Mouse (Mus musculus): ENCODE results near the gene Gm11563. TPM values are rescaled to one million over a fixed set of nuclear protein-coding genes. Genes with fewer than 3 reads are reported as not detected.
"Not testable (repeated sequence)": the region's sequence is repeated elsewhere in the genome, so short reads cannot be mapped to it uniquely, and the experiment has no call there.

Gene Gm11563
- polyA plus RNA-seq (2015; fragmentation: Nextera tagmentation; extraction: Ambion mirVana) = not detected in 2 replicates

DNA sequence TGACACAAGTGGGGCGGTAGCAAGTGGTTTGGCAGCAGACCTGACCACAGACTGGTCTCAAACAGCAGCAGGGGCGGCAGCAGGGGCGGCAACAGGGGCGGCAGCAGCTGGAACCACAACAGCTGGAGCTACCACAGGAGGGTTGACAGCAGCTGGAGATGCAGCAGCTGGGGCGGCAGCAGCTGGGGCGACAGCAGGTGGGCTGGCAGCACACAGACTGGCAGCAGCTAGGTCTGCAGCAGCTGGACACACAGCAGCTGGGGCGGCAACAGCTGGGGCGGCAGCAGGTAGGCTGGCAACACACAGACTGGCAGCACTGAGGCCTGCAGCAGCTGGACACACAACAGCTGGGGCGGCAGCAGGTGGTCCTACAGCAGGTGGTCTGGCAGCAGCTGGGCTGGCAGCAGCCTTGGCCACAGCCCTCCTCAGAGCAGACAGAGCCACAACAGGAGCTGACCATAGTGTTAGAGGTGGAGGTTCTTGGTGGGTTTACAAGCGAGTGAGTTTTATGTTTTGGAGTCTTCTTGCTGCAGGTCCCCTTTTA lies at the start of gene Gm11563:
TSS of gene Gm11563 (minus strand) at position 494 of the 544 bp plus-strand sequence.
- H3K4me1 ChIP-seq; H3K9me3 ChIP-seq (replicated peaks); H3K4me3 ChIP-seq; ATAC-seq; H3K27ac ChIP-seq; H3K27me3 ChIP-seq; H3K4me2 ChIP-seq; H3K9ac ChIP-seq; H3K36me3 ChIP-seq (ENCODE audit: poor library complexity, severe bottlenecking): not testable (repeated sequence)
- 68% methylated on average over 10 of the region's 10 CpGs for WGBS

DNA sequence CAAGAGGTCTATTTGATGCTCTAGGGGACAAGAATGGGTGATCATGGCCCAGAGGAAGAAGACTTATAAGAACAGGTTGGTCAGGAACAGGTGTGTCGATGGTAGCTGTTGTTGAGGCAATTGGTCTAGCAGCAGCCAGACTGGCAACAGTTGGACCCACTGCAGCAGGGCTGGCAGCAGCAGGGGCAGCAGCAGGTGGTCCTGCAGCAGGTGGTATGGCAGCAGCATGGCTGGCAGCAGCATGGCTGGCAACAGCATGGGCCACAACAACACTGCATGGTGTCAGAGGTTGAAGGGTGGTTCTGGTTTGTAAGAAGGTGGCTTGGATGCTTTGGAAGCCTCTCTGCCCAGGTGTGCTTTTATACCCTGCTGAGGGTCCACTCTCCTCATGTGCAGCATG lies 31.7 kb upstream of the Gm11563 start, which contains the start of gene Gm14190:
TSS of gene Gm14190 (minus strand) at position 278 of the 400 bp plus-strand sequence.
- Histone ChIP-seq H3K36me3 (ENCODE audit: poor library complexity, severe bottlenecking) (no peaks in the 10 kb centered on the region), H3K4me2 (no peak within 1 kb of the TSS), H3K4me1 (no peaks in the 10 kb centered on the region), H3K4me3 (no peak within 1 kb of the TSS), H3K27me3 (no peaks in the 10 kb centered on the region), H3K27ac (no peak within 1 kb of the TSS), H3K9ac (no peak within 1 kb of the TSS), H3K9me3 (replicated peaks) (no peaks in the 10 kb centered on the region)
- 95% methylated on average over 1 of the region's 1 CpGs for WGBS
- ATAC-seq = no peak

DNA sequence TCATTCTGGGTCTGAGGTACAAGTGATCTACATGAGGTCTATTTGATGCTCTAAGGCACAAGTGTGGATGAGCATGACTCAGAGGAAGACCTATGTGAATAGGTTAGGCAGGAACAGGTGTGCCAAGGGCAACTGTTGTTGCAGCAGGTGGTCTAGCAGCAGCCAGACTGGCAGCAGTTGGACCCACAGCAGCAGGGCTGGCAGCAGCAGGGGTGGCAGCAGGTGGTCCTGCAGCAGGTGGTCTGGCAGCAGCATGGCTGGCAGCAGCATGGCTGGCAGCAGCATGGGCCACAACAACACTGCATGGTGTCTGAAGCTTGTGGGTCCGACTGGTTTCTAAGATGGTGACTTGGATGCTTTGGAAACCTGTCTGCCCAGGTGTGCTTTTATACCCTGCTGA lies 26.5 kb upstream of the Gm11563 start:
- H3K27ac ChIP-seq; H3K27me3 ChIP-seq; H3K9ac ChIP-seq; H3K36me3 ChIP-seq (ENCODE audit: poor library complexity, severe bottlenecking); ATAC-seq; H3K4me1 ChIP-seq; H3K4me2 ChIP-seq; H3K9me3 ChIP-seq (replicated peaks); H3K4me3 ChIP-seq: not testable (repeated sequence)
- 86% methylated on average over 1 of the region's 1 CpGs for WGBS

DNA sequence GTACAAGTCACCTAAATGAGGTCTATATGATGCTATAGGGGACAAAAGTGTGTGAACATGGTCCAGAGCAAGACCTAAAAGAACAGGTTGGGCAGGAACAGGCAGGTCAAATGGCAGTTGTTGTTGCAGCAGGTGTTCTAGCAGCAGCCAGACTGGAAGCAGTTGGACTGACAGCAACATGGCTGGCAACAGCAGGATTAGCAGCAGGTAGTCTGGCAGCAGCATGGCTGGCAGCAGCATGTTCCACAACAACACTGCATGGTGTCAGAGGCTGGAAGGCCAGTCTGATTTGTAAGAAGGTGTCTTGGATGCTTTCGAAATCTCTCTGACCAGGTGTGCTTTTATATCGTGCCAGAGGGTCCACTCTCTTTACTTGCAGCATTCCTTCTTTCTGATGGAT lies 24.7 kb upstream of the Gm11563 start:
- Histone ChIP-seq H3K36me3 (ENCODE audit: poor library complexity, severe bottlenecking) (no peaks in the 10 kb centered on the region), H3K4me2 (no peak overlapping the region), H3K27me3 (no peaks in the 10 kb centered on the region), H3K4me1 (no peaks in the 10 kb centered on the region), H3K4me3 (no peak overlapping the region), H3K9ac (no peak overlapping the region), H3K27ac (no peak overlapping the region), H3K9me3 (replicated peaks) (no peaks in the 10 kb centered on the region)
- ATAC-seq = no peak
- WGBS = 83% methylated on average over 2 of the region's 2 CpGs

DNA sequence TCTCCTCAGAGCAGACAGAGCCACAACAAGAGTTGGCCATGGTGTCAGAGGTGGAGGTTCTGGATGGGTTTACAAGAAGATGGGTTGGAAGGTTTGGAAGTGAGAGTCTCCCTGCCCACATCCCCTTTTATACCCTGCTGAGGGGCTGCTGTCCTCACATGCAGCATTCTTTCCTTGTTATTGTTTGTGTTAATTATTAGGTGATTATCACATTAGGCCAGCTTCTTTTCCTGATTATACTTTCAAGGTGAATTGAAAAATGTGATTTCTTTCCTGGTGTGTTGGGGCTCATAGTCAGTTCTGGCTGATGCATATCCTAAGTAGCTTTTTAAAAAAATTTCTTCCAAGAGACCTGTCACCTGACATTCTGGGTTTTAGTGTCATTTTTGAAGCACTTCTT lies 7.1 kb upstream of the Gm11563 start, which contains the start of gene Krtap4-6:
TSS of gene Krtap4-6 (minus strand) at position 101 of the 400 bp plus-strand sequence.
- H3K4me1 ChIP-seq = no peaks in the 10 kb centered on the region
- no peaks in the 10 kb centered on the region for H3K36me3 ChIP-seq (ENCODE audit: poor library complexity, severe bottlenecking)
- no peak within 1 kb of the TSS for H3K9ac ChIP-seq
- no peak within 1 kb of the TSS for H3K4me3 ChIP-seq
- no peak within 1 kb of the TSS for H3K27ac ChIP-seq
- no peaks in the 10 kb centered on the region for H3K9me3 ChIP-seq (replicated peaks)
- no peak within 1 kb of the TSS for H3K4me2 ChIP-seq
- ATAC-seq = no peak
- H3K27me3 ChIP-seq = no peaks in the 10 kb centered on the region

DNA sequence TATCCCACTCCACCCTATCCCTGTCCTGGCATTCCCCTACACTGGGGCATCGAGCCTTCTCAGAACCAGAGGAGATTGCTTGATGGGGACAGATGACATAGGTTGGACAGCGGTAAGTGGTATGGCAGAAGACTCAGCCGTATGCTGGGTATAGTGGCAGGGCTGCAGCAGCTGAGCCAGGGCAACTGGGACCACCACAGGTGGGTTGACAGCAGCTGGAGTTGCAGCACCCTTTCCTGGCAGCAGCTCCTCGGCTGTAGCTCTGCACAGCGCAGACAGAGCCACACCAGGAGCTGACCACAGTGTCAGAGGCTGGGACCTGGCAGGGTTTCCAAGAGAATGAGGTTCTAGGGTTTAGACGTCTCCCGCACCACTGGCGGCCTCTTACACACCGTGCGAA lies 4.0 kb upstream of the Gm11563 start:
- H3K4me1 ChIP-seq = no peaks in the 10 kb centered on the region
- no peak overlapping the region for H3K4me2 ChIP-seq
- no peaks in the 10 kb centered on the region for H3K27me3 ChIP-seq
- 93% methylated on average over 10 of the region's 10 CpGs for WGBS
- no peak for ATAC-seq
- H3K4me3 ChIP-seq = no peak overlapping the region
- H3K36me3 ChIP-seq (ENCODE audit: poor library complexity, severe bottlenecking) = no peaks in the 10 kb centered on the region
- H3K27ac ChIP-seq = no peak overlapping the region
- H3K9me3 ChIP-seq (replicated peaks) = no peaks in the 10 kb centered on the region
- H3K9ac ChIP-seq = no peak overlapping the region

DNA sequence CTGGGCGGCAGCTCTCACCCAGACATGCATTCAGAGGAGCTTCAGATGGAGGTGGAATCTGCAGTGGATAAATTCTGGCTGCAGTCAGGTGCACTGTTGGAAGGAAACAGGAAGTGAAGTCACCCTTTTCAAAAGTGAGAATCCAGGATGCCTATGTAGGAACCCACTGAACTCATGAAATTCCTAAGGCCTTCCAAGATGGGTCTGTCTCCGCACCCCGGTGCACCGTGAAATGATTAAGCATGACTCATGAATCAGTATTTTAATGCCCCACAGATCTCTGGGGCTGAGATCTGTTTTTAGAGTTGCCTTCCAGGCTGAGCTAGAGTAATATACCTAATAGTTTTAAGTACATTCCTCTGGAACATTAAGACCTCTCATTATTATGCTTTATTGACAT lies 496 bp upstream of the Gm11563 start:
- no peaks in the 10 kb centered on the region for H3K27me3 ChIP-seq
- H3K27ac ChIP-seq = no peak overlapping the region
- no peaks in the 10 kb centered on the region for H3K36me3 ChIP-seq (ENCODE audit: poor library complexity, severe bottlenecking)
- ATAC-seq = no peak
- no peak overlapping the region for H3K4me2 ChIP-seq
- no peaks in the 10 kb centered on the region for H3K4me1 ChIP-seq
- H3K4me3 ChIP-seq = no peak overlapping the region
- H3K9ac ChIP-seq = no peak overlapping the region
- WGBS = 89% methylated on average over 4 of the region's 4 CpGs
- no peaks in the 10 kb centered on the region for H3K9me3 ChIP-seq (replicated peaks)

DNA sequence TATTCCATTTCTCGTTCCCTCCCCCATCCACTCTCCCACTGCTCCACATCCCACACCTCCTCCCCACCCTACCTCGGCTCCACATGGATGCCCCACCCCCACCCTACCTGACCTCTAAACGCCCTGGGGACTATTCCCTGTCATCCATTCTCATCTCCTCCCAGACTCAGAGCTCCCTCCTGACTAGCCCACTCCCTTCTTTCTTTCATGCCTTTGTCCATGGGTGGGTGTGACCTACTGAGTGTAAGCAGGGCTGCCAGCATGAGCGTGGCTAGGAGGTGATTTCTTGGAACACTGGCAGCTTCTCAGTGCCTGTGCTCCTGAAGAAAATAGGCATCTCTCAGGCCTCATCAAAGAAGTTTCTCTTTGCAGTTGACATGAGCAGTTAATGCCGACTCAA lies 1.7 kb downstream of the Gm11563 start:
- Histone ChIP-seq H3K9me3 (replicated peaks) (no peaks in the 10 kb centered on the region), H3K4me3 (no peak overlapping the region), H3K27me3 (no peaks in the 10 kb centered on the region), H3K4me1 (no peaks in the 10 kb centered on the region), H3K4me2 (no peak overlapping the region), H3K27ac (no peak overlapping the region), H3K36me3 (ENCODE audit: poor library complexity, severe bottlenecking) (no peaks in the 10 kb centered on the region), H3K9ac (no peak overlapping the region)
- WGBS = 47% methylated on average over 5 of the region's 5 CpGs
- no peak for ATAC-seq

DNA sequence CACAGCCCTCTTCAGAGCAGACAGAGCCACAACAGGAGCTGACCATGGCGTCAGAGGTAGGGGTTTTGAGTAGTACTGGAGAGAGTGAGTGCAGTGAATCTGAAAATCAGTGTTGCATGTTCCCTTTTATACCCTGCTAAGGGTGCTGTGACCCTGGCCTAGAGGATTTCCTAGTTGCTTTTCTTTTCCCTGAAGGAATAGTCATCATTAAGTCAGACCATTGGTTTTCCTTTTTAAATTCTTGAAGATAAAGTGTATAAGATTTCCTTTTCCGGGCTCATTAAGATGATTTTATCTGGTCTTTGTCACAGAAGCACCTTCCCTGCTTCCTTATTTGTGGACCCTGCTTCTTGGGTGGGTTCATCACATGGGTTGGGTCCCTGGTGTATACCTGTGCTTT lies 8.6 kb downstream of the Gm11563 start, which contains the start of gene Gm11555:
TSS of gene Gm11555 (minus strand) at position 101 of the 400 bp plus-strand sequence.
- Histone ChIP-seq H3K36me3 (ENCODE audit: poor library complexity, severe bottlenecking) (no peaks in the 10 kb centered on the region), H3K4me2 (no peak within 1 kb of the TSS), H3K9me3 (replicated peaks) (no peaks in the 10 kb centered on the region), H3K9ac (no peak within 1 kb of the TSS), H3K4me1 (no peaks in the 10 kb centered on the region), H3K27me3 (no peaks in the 10 kb centered on the region), H3K27ac (no peak within 1 kb of the TSS), H3K4me3 (no peak within 1 kb of the TSS)
- no peak for ATAC-seq
- WGBS = 88% methylated on average over 2 of the region's 2 CpGs

DNA sequence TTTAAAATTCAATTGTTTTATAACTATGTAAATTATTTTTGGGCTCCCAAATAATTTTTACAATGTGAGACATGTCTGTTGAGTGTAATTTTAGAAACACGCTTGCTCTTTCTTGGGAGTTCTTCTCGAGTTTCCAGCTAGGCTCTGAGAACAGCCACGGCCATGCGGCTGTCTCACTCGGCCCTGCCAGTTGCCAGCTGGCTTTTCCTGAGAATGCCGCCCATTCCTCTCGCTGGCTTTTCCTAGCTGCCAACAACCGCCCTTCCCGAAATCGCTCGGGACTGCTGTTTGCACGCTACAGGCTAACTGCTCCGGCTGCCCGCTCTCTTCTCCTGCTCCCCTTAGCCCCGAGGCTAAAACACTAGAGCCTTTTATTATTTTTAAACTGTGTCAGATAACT lies 12.3 kb downstream of the Gm11563 start:
- H3K9ac ChIP-seq = no peak overlapping the region
- no peaks in the 10 kb centered on the region for H3K36me3 ChIP-seq (ENCODE audit: poor library complexity, severe bottlenecking)
- 89% methylated on average over 15 of the region's 15 CpGs for WGBS
- no peak for ATAC-seq
- no peaks in the 10 kb centered on the region for H3K4me1 ChIP-seq
- no peaks in the 10 kb centered on the region for H3K9me3 ChIP-seq (replicated peaks)
- no peaks in the 10 kb centered on the region for H3K27me3 ChIP-seq
- H3K27ac ChIP-seq = no peak overlapping the region
- no peak overlapping the region for H3K4me3 ChIP-seq
- no peak overlapping the region for H3K4me2 ChIP-seq

DNA sequence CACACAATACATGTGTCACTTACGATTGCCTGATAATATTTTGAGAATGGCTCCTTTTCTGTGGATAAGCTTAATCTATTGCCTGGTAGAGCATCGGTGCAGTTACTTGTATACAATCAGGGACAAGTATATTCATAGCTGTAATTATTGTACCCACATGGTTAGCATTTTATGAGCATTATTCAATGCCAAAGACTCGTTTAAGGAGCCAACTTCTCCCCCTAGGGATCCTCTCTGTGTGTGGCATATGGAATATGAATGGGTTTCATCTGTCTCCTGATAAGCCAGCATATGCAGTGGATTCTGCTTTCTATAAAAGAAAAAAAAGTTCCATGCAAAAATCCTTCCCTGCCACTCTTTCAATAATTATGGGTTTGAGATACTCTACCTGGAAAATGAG lies 14.4 kb downstream of the Gm11563 start:
- Histone ChIP-seq H3K4me2 (no peak overlapping the region), H3K36me3 (ENCODE audit: poor library complexity, severe bottlenecking) (no peaks in the 10 kb centered on the region), H3K9ac (no peak overlapping the region), H3K9me3 (replicated peaks) (no peaks in the 10 kb centered on the region), H3K4me3 (no peak overlapping the region), H3K27me3 (no peaks in the 10 kb centered on the region), H3K27ac (no peak overlapping the region), H3K4me1 (no peaks in the 10 kb centered on the region)
- no peak for ATAC-seq
- 72% methylated on average over 3 of the region's 3 CpGs for WGBS

DNA sequence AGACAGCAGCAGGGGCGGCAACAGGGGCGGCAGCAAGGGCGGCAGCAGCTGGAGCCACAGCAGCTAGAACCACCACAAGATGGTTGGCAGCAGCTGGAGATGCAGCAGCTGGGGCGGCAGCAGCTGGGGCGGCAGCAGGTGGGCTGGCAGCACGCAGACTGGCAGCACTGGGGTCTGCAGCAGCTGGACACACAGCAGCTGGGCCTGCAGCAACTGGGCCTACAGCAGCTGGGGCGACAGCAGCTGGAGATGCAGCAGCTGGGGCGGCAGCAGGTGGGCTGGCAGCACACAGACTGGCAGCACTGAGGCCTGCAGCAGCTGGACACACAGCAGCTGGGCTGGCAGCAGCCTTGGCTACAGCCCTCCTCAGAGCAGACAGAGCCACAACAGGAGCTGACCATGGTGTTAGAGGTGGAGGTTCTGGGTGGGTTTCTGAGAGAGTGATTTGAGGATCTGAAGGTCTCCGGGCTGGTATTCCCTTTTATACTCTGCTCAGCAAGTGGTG lies 15.1 kb downstream of the Gm11563 start, which contains the start of gene Krtap4-7:
TSS of gene Krtap4-7 (minus strand) at position 455 of the 505 bp plus-strand sequence.
- not testable (repeated sequence) for H3K9me3 ChIP-seq (replicated peaks); H3K36me3 ChIP-seq (ENCODE audit: poor library complexity, severe bottlenecking); H3K4me2 ChIP-seq; ATAC-seq; H3K4me1 ChIP-seq; H3K9ac ChIP-seq; H3K27ac ChIP-seq; H3K4me3 ChIP-seq; H3K27me3 ChIP-seq
- WGBS = 80% methylated on average over 8 of the region's 9 CpGs

DNA sequence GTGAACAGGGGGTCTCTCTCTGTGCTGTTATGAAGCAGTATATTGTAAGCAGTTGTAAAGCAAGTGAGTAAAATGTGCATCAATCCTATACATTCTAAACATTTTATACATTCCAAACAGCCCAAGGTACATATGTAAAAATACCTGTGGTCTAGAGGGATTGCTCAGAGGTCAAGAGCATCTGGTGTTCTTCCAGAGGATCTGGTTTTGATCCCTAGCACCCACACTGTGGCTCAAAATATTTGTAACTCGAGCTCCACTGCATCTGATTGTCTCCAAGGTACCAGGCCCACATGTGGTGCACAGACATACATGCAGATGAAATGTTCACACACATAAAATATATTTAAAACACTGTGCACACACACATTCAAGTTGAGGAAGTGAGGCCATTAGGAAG lies 17.8 kb downstream of the Gm11563 start:
- Histone ChIP-seq H3K4me3 (no peak overlapping the region), H3K27ac (no peak overlapping the region), H3K4me2 (no peak overlapping the region), H3K9me3 (replicated peaks) (no peaks in the 10 kb centered on the region), H3K27me3 (no peaks in the 10 kb centered on the region), H3K36me3 (ENCODE audit: poor library complexity, severe bottlenecking) (no peaks in the 10 kb centered on the region), H3K9ac (no peak overlapping the region), H3K4me1 (no peaks in the 10 kb centered on the region)
- WGBS = 30% methylated on average over 1 of the region's 1 CpGs
- no peak for ATAC-seq

Measured in forebrain, embryonic 13.5 days (tissue).